In genomic region chr5:88565148-88566033, GRCm38 (mm10) we compare ENCODE assay signal across 8 mouse cellular contexts. TPM values are rescaled to one million over a fixed set of nuclear protein-coding genes. Genes with fewer than 3 reads are reported as not detected.
DNase-seq lines count a peak whose midpoint lies in the region; ATAC-seq and TF ChIP-seq lines count a peak whose summit lies in the region.

No protein-coding gene starts in this region.

- peaks cover 3% of the 10 kb centered on the region; the same call in 1 of the 2 replicates for H3K4me1 ChIP-seq in limb, embryonic 14.5 days (ENCODE audit: control insufficient read depth, insufficient read depth, low read length)
- H3K4me1 ChIP-seq in midbrain, embryonic 14.5 days (ENCODE audit: control insufficient read depth, insufficient read depth, low read length), result peaks cover 6% of the 10 kb centered on the region; the same call in 1 of the 2 replicates
- peaks cover 5% of the 10 kb centered on the region; the same call in 1 of the 2 replicates for H3K4me1 ChIP-seq in stomach, embryonic 14.5 days (ENCODE audit: control insufficient read depth, insufficient read depth, low read length)

- H3K9ac ChIP-seq in limb, embryonic 14.5 days (ENCODE audit: low read depth, low read length, severe bottlenecking), result peak overlapping the region; percentile 83
- H3K9ac ChIP-seq in midbrain, embryonic 14.5 days (replicated peaks; ENCODE audit: low read length), result peak overlapping the region; percentile 88
- H3K9ac ChIP-seq in stomach, embryonic 14.5 days (replicated peaks; ENCODE audit: low read depth, low read length), result peak overlapping the region; percentile 63

- TF ChIP-seq CTCF in layer of hippocampus, adult 2 months (conservative IDR thresholded peaks at IDR 0.05), result peak; percentile 39

- peak; percentile 51 for ATAC-seq in inflammation-experienced regulatory T-cells, adult 6 months
- peak; percentile 56 for ATAC-seq in limb, embryonic 14.5 days (ENCODE audit: low FRiP score, low read depth)
- ATAC-seq in midbrain, embryonic 14.5 days (ENCODE audit: low FRiP score, low TSS enrichment), result peak; percentile 82
- ATAC-seq in stomach, embryonic 14.5 days (ENCODE audit: insufficient number of reproducible peaks, insufficient read depth, low FRiP score, low read depth), result peak; percentile 73

- no peaks in the 10 kb centered on the region for H3K27me3 ChIP-seq in limb, embryonic 14.5 days (ENCODE audit: control insufficient read depth, insufficient read depth, low read length)
- no peaks in the 10 kb centered on the region for H3K27me3 ChIP-seq in midbrain, embryonic 14.5 days (ENCODE audit: control insufficient read depth, insufficient read depth, low read length)
- H3K27me3 ChIP-seq in stomach, embryonic 14.5 days (ENCODE audit: control insufficient read depth, insufficient read depth, low read length), result no peaks in the 10 kb centered on the region

- 1% methylated on average over 25 of the region's 119 CpGs for WGBS in limb, embryonic 14.5 days
- WGBS in midbrain, embryonic 14.5 days, result under 1% methylated on average over 102 of the region's 119 CpGs
- WGBS in stomach, embryonic 14.5 days, result under 1% methylated on average over 92 of the region's 119 CpGs

- H3K4me3 ChIP-seq in layer of hippocampus, adult 2 months, result peak overlapping the region; percentile 71
- peak overlapping the region; percentile 89 for H3K4me3 ChIP-seq in limb, embryonic 14.5 days (replicated peaks; ENCODE audit: low read length)
- H3K4me3 ChIP-seq in midbrain, embryonic 14.5 days (replicated peaks; ENCODE audit: low read depth, low read length), result peak overlapping the region; percentile 86
- H3K4me3 ChIP-seq in stomach, embryonic 14.5 days (ENCODE audit: low read depth, low read length), result peak overlapping the region; percentile 65

- no peak for TF ChIP-seq POLR2A in limb, embryonic 14.5 days (IDR thresholded peaks at IDR 0.05; ENCODE audit: borderline replicate concordance, extremely low read depth, insufficient read depth, insufficient read length)

- no peaks in the 10 kb centered on the region; the same call in 1 of the 2 replicates for H3K36me3 ChIP-seq in limb, embryonic 14.5 days (ENCODE audit: control insufficient read depth, insufficient read depth, low read length)
- H3K36me3 ChIP-seq in midbrain, embryonic 14.5 days (ENCODE audit: control insufficient read depth, insufficient read depth, low read length), result no peaks in the 10 kb centered on the region
- no peaks in the 10 kb centered on the region for H3K36me3 ChIP-seq in stomach, embryonic 14.5 days (ENCODE audit: control insufficient read depth, insufficient read depth, low read length)

- DNase-seq in layer of hippocampus, adult 2 months (ENCODE audit: low spot score in 2 of 2), result peak in 1 of 2 experiments; percentile 54
- no peak for DNase-seq in layer of hippocampus, adult 8-10 months (ENCODE audit: low spot score in 2 of 2)
- DNase-seq in cerebellum, postnatal 4 days (ENCODE audit: low spot score in 2 of 2), result peak; percentile 23 to 55
- DNase-seq in gastrocnemius, postnatal 25 days, result peak; percentile 80
- peak; percentile 38 for DNase-seq in limb, embryonic 14.5 days (ENCODE audit: low spot score)
- DNase-seq in midbrain, embryonic 14.5 days, result peak; percentile 76

- no peaks in the 10 kb centered on the region for H3K9me3 ChIP-seq in limb, embryonic 14.5 days (ENCODE audit: control insufficient read depth, low read length)
- H3K9me3 ChIP-seq in midbrain, embryonic 14.5 days (ENCODE audit: control insufficient read depth, low read length), result no peaks in the 10 kb centered on the region
- no peaks in the 10 kb centered on the region for H3K9me3 ChIP-seq in stomach, embryonic 14.5 days (ENCODE audit: control insufficient read depth, low read depth, low read length)

- H3K27ac ChIP-seq in layer of hippocampus, adult 2 months, result peak overlapping the region; percentile 74
- H3K27ac ChIP-seq in limb, embryonic 14.5 days (replicated peaks; ENCODE audit: low read depth, low read length), result peak overlapping the region; percentile 75
- H3K27ac ChIP-seq in midbrain, embryonic 14.5 days (replicated peaks; ENCODE audit: low read depth, low read length), result peak overlapping the region; percentile 88
- peak overlapping the region; percentile 77 for H3K27ac ChIP-seq in stomach, embryonic 14.5 days (ENCODE audit: low read length)

- H3K4me2 ChIP-seq in limb, embryonic 14.5 days (replicated peaks; ENCODE audit: low read depth, low read length, severe bottlenecking), result peak overlapping the region; percentile 77
- H3K4me2 ChIP-seq in midbrain, embryonic 14.5 days (ENCODE audit: low read length), result peak overlapping the region; percentile 78
- H3K4me2 ChIP-seq in stomach, embryonic 14.5 days (replicated peaks; ENCODE audit: low read depth, low read length), result peak overlapping the region; percentile 45

RNA-seq across cellular contexts. Expression of gene Rufy3, which starts 0.6 kb away (rescaled TPM):
- 100 to 1,000 TPM; 169 TPM for total RNA-seq in layer of hippocampus, adult 2 months (2021)
- total RNA-seq in layer of hippocampus, adult 8-10 months (2022), result 100 to 1,000 TPM; 157 to 193 (median 180) TPM
- 1 to 10 TPM; 6.8 to 8.4 TPM for total RNA-seq in gastrocnemius, postnatal 25 days (2021)
- 1 to 10 TPM; 2.2 to 3.8 (median 3.7) TPM for polyA plus RNA-seq in inflammation-experienced regulatory T-cells, adult 6 months (2017; shearing (Covaris generic))
- polyA plus RNA-seq in limb, embryonic 14.5 days (2012; rRNA removed), result 12.1 and 15.0 TPM in 2 replicates
- 9.6 and 10.4 TPM in 2 replicates for polyA plus RNA-seq in limb, embryonic 14.5 days (2014; fragmentation: Nextera tagmentation; extraction: Ambion mirVana)
- polyA plus RNA-seq in midbrain, embryonic 14.5 days (2014; fragmentation: Nextera tagmentation; extraction: Ambion mirVana), result 268 and 322 TPM in 2 replicates
- polyA plus RNA-seq in stomach, embryonic 14.5 days (2014; fragmentation: Nextera tagmentation; extraction: Ambion mirVana), result 24.7 and 25.1 TPM in 2 replicates

RNA-seq across cellular contexts. Expression of gene Utp3, which starts 11.1 kb away (rescaled TPM):
- 10 to 100 TPM; 29.2 to 30.3 TPM for total RNA-seq in layer of hippocampus, adult 2 months (2021)
- 10 to 100 TPM; 25.4 to 30.3 (median 28.2) TPM for total RNA-seq in layer of hippocampus, adult 8-10 months (2022)
- 10 to 100 TPM; 21.7 to 22.5 TPM for total RNA-seq in gastrocnemius, postnatal 25 days (2021)
- 10 to 100 TPM; 84.0 to 91.4 (median 88.5) TPM for polyA plus RNA-seq in inflammation-experienced regulatory T-cells, adult 6 months (2017; shearing (Covaris generic))
- 24.1 and 43.5 TPM in 2 replicates for polyA plus RNA-seq in limb, embryonic 14.5 days (2012; rRNA removed)
- 56.4 and 60.9 TPM in 2 replicates for polyA plus RNA-seq in limb, embryonic 14.5 days (2014; fragmentation: Nextera tagmentation; extraction: Ambion mirVana)
- 42.0 and 46.2 TPM in 2 replicates for polyA plus RNA-seq in midbrain, embryonic 14.5 days (2014; fragmentation: Nextera tagmentation; extraction: Ambion mirVana)
- polyA plus RNA-seq in stomach, embryonic 14.5 days (2014; fragmentation: Nextera tagmentation; extraction: Ambion mirVana), result 61.9 and 62.1 TPM in 2 replicates

RNA-seq across cellular contexts. Expression of gene Jchain, which starts 37.7 kb away (rescaled TPM):
- total RNA-seq in layer of hippocampus, adult 2 months (2021), result under 1 TPM; 0.31 to 0.42 TPM
- total RNA-seq in layer of hippocampus, adult 8-10 months (2022), result under 1 TPM; 0.23 to 0.39 (median 0.32) TPM
- under 1 TPM; 0.32 to 0.33 TPM for total RNA-seq in gastrocnemius, postnatal 25 days (2021)
- 10 to 100 TPM; 13.7 to 95.4 (median 24.5) TPM for polyA plus RNA-seq in inflammation-experienced regulatory T-cells, adult 6 months (2017; shearing (Covaris generic))
- polyA plus RNA-seq in limb, embryonic 14.5 days (2012; rRNA removed), result 0.47 and 0.53 TPM in 2 replicates
- polyA plus RNA-seq in limb, embryonic 14.5 days (2014; fragmentation: Nextera tagmentation; extraction: Ambion mirVana), result 0.36 TPM in 1 of 2 replicates, not detected in the other
- polyA plus RNA-seq in midbrain, embryonic 14.5 days (2014; fragmentation: Nextera tagmentation; extraction: Ambion mirVana), result 0.36 and 0.39 TPM in 2 replicates
- not detected in 2 replicates for polyA plus RNA-seq in stomach, embryonic 14.5 days (2014; fragmentation: Nextera tagmentation; extraction: Ambion mirVana)

Comparison
In these comparisons a context has a peak if more than half of its experiments do, and no peak if none do; other contexts are left out.
1. DNase-seq: peak in cerebellum, postnatal 4 days (2 of 2), gastrocnemius, postnatal 25 days (single experiment), limb, embryonic 14.5 days (single experiment) and midbrain, embryonic 14.5 days (single experiment); none in layer of hippocampus, adult 8-10 months (0 of 2).
2. RNA of gene Rufy3, which starts 0.6 kb away (polyA plus RNA-seq): 268 to 322 TPM in midbrain, embryonic 14.5 days; 24.7 to 25.1 TPM in stomach, embryonic 14.5 days, 9.6 to 15.0 TPM in limb, embryonic 14.5 days and 2.2 to 3.8 TPM in inflammation-experienced regulatory T-cells, adult 6 months; every median in the first group is over 10 times any median in the second.
3. RNA of gene Jchain, which starts 37.7 kb away (polyA plus RNA-seq): 13.7 to 95.4 TPM in inflammation-experienced regulatory T-cells, adult 6 months; 0.36 to 0.53 TPM in limb, embryonic 14.5 days, 0.36 to 0.39 TPM in midbrain, embryonic 14.5 days and not detected in stomach, embryonic 14.5 days; every median in the first group is over 4 times any median in the second.
4. Peak in every context shown above with its lines, with median percentiles within 50 percentile points of each other: H3K27ac ChIP-seq, H3K4me3 ChIP-seq, ATAC-seq, H3K4me2 ChIP-seq and H3K9ac ChIP-seq.